Mouse (Mus musculus): ENCODE measurements around the gene Eml4. TPM values are rescaled to one million over a fixed set of nuclear protein-coding genes. Genes with fewer than 3 reads are reported as not detected.

Eml4 gene
- 4.5 TPM for polyA plus RNA-seq (2014; fragmentation: Illumina TruSeq; extraction: RNeasy Lipid Tissue Mini Kit (QIAGEN cat#74804); ENCODE audit: low read depth, low replicate concordance)

GRCm38 (mm10) chr17:83350379-83351091, at the start of gene Eml4:
TSS of gene Eml4 (plus strand) at chr17:83350931.

GRCm38 (mm10) chr17:83517280-83518015, 166.7 kb downstream of the Eml4 start, which contains the start of gene Cox7a2l:
TSS of gene Cox7a2l (minus strand) at chr17:83517330.

Other genes with a start within 250 kb of the Eml4 start
- gene Pkdcc, start 135.6 kb upstream of the Eml4 start, polyA plus RNA-seq (2014; fragmentation: Illumina TruSeq; extraction: RNeasy Lipid Tissue Mini Kit (QIAGEN cat#74804); ENCODE audit: low read depth, low replicate concordance): 27.6 TPM
- 479 TPM for gene Cox7a2l, start 166.4 kb downstream of the Eml4 start, polyA plus RNA-seq (2014; fragmentation: Illumina TruSeq; extraction: RNeasy Lipid Tissue Mini Kit (QIAGEN cat#74804); ENCODE audit: low read depth, low replicate concordance)